Mouse (Mus musculus) CH12.LX (cell line): ENCODE data around the gene Pax5.

Source experiments
- CHD2 ChIP-seq: IDR thresholded peaks from 2 replicates; pipeline ENCODE4 v1.6.1; 2011; ENCODE audit warnings: low read length, improper control_type of control experiment
- CTCF ChIP-seq, 2 experiments: IDR thresholded peaks in 1 of 2; conservative IDR thresholded peaks in 1 of 2; 2 replicates each; pipeline ENCODE4 v1.5.1; 2011 to 2012; ENCODE audit warnings: low read depth in 2 of 2, low read length in 2 of 2, improper control_type of control experiment in 1 of 2, inconsistent platforms in 1 of 2, mild to moderate bottlenecking in 1 of 2, moderate library complexity in 1 of 2
- EP300 ChIP-seq: IDR thresholded peaks from 2 replicates; pipeline ENCODE4 v1.6.1; 2011; ENCODE audit warnings: low read length, improper control_type of control experiment
- IRF4 ChIP-seq: IDR thresholded peaks from 2 replicates; pipeline ENCODE4 v1.6.1; 2014; ENCODE audit warnings: low read depth, mild to moderate bottlenecking, inconsistent platforms, low read length, improper control_type of control experiment
- SIN3A ChIP-seq: IDR thresholded peaks from 2 replicates; pipeline ENCODE4 v1.6.1; 2012; ENCODE audit warnings: low read length, improper control_type of control experiment, inconsistent platforms
- TCF12 ChIP-seq: IDR thresholded peaks from 2 replicates; pipeline ENCODE4 v1.6.1; 2014; ENCODE audit warnings: low read depth, mild to moderate bottlenecking, inconsistent platforms, low read length, improper control_type of control experiment

DNA sequence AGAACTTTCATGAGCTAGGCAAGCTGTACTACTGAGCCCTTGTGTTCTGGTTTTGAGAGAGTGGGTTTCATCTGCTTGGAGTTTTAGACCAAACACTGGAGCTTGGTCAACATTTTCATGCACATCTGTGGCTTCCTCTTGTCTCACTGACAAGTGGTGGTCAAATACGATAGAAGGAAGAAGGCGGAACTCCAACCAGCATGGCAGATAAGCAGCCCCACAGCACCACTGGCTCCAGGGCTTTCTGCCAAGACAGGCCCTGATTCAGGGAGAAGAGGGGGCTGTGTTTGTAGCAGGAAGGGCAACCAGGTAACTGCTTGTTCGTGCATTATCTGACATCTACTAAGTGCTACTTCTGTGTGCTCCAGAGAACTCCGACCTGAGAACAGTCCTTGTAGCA, 127.6 kb downstream of the Pax5 start:
- TF ChIP-seq SIN3A (no peak), TCF12 (no peak), CTCF (conservative IDR thresholded peaks at IDR 0.05 in 1 of 2, IDR thresholded peaks at IDR 0.05 in 1 of 2; ENCODE audit: low read depth in 2 of 2, low read length in 2 of 2) (no peak), IRF4 (no peak), CHD2 (no peak), EP300 (no peak)
